Mouse (Mus musculus): ENCODE results near the gene Gm20388.

DNA sequence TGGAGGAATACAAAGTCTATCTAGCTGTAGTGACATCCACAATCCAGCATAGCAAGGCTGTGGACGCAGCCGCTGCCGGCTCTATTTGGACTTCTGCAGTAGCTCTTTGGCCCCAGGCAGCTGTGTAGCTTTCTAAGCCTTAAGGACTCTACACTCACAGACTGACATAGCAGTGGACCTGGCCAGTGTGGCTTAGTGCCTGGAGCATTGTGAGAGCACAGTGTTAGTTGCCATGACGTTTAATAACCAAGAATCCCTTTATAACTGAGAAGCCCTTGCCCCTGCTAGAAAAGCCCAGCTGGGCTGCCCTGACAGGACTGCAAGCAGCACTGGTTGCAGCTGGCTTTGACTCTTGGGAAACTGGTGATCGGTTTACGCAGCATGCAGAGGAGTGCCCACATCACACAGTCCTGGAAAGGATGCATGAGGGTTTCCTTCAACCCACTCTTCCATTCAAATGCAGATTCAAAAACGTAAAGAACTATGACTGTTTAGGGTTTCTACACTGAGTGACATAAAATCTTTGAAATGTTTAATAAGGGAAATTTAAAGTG, 214.3 kb downstream of the Gm20388 start:
- no peak for TF ChIP-seq CTCF (IDR thresholded peaks at IDR 0.05; ENCODE audit: insufficient read depth, low read depth, low read length)
- no peak for TF ChIP-seq POLR2A (IDR thresholded peaks at IDR 0.05; ENCODE audit: insufficient read depth, low read depth, low read length)

Data from olfactory bulb, adult 2 months (tissue).